Mouse (Mus musculus) MN1 (cell line): ENCODE data around the gene Hnrnpu.

Experiments
- DNase-seq: peaks from one replicate; pipeline ENCODE4 v3.0.0-alpha.2; 2016; ENCODE audit warnings: low spot score

The Hnrnpu gene

DNA sequence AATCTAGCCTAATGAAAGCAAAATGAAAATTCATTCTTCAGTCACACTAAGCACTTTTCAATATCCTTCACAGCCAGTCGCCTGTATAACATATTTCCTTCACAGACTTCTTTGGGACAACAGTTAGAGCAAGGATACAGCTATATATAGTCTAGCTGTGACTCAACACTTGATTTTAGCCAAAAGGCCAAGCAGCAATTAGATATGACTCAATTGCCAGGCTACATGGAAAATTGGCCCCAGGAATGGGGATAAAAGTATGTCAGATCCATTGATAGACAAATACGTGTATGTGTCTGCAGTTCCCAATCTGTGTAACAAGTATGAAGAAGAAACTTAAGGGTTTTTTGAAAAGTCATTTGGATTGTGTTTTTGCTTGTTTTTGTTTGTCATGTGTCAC is 2.6 kb upstream of the Hnrnpu start:
- DNase-seq = no peak

DNA sequence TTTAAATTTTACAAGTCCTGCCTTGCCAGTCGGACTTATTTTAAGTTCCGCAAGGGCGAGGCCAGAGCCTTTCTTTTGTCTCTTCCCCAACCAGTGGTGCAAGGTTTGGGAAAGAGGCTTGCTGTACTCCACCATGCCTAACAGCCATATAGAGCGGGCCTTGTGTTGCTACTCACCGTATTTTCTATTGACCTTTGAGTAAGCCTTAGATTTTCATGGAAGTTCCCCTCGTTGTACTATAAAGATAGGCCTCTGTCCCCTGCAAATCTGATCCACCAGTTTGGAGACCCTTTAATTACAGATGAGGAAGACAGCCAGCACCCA is 683 bp upstream of the Hnrnpu start:
- DNase-seq = peak; percentile 65

DNA sequence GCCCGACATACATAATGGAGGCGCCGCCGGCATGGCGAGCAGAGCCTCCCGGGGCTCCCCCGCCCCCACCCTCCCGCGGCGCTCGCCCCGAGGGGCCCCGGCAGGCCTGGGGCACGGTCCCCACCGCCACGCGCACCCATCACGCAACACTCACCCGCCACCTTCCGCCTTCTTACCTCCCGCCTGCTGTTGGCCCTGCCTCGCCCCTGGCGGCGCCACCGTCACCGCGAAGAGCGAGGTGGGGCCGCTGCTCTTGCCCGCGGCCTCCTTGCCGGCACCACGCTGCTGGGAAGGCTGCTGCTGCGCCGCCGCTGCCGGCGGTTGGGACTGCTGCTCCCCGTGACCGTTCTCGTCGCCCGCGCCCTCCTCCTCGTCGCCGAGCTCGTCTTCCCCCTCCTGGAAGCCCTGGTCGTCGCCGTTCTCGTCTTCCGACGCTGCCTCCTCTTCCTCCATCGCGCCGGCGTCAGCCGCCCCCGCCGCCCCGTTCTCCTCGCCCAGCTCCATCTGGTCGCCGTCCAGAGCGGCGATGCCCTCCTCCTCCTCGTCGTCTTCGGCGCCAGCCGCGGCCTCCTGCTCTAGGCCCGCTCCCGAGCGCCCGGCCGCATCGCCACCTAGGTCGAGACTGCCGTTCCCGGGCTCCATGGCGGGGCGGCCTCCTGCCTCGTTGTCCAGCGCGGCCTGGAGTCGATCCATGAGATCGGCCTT is 668 bp downstream of the Hnrnpu start:
- DNase-seq = peak; percentile 55

DNA sequence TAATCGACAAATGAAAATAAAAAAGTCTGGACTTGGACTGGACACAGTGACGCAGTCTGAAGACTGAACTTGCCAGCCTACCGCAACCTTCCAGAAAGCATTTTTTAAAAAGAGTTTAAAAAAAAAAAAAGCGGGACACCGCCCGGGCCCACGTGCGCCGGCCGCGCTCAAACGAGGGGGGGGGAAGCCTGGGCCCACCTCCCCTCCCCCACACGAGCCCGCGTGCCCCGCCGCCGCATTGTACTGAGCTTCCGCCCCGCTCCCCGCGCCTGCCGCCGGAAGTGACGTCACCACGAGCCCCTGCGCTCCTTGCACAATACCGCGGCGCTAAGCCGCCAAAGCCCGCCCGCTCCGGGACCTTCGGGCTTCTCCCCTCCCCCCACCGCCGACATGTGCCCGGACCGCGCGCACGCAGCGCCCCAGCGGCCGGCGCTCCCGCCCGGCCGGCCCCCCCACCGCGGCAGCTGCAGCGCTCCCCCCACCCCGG is 1.3 kb downstream of the Hnrnpu start:
- peak; percentile 97 for DNase-seq

DNA sequence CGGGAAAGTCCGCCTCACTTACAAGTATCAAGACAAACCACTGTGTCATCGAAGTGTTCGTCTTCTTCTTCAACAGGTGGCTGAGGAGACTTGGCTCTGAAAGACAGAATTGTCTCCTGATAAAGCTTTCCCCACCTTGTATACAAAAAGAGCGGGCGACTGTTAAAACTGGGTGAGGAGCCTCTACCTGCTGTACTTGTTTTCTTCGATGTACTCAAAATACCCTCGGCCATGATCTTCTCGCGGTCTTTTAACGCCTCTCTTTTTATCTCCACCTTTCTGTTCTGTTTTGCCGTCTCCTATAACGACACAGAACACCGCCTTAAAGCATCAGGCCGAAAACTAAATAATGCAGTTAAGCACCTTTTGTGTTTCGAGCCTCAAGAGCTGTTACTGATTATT is 1.7 kb downstream of the Hnrnpu start:
- peak; percentile 70 for DNase-seq

DNA sequence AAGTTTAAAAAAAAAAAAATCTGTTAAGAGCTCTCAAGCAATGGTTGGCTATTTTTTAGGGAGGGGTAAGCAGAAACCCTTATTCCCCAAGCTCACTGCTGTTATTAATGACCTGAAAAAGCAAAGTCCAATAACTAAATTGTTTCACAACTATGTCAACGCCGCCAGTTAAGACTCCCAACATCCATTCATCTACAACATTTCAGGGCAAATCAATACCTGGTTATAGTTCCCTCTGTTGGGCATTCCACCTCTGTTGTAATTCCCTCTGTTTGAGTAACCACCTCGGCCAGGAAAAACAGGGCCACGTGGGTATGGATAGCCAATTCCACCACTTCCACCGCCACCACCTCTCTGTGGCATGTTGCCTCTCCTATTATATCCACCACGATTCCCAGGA is 7.7 kb downstream of the Hnrnpu start:
- no peak for DNase-seq

DNA sequence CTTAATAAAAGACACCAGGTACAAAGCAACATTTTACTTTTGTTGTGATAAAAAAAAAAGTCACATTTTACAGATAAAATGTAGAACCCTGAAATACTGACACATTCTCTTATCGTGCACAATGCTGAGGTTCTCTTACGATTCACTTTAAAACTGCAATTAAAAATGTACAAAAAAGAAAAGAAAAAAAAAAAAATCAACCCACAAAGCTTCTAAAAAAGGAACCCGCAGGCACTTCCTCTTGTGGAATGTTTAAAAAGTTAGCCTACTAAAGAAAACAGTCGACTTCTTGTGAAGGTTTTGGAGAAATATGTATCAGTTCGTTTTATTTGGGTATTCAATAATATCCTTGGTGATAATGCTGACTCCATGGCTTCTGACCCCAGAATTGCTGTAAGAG is 8.6 kb downstream of the Hnrnpu start:
- no peak for DNase-seq

DNA sequence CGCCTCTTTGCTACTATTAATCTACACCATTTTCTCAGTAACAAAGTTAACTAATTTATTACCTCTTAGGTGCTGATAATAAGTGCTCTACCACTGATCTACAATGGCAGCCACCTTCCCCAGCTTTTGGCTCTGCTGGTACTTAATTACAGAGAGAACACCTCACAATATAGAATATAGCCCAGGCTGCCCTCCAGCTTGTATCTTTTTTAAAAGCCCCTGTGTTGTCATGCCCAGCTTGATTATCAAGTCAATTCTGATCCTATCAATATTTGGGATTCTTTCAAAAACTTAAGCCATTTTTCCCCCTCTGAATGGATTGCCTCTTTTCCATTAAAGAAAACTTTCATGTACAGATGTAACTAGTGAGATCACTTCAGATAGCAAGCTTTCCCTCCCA is 10.6 kb downstream of the Hnrnpu start:
- no peak for DNase-seq

DNA sequence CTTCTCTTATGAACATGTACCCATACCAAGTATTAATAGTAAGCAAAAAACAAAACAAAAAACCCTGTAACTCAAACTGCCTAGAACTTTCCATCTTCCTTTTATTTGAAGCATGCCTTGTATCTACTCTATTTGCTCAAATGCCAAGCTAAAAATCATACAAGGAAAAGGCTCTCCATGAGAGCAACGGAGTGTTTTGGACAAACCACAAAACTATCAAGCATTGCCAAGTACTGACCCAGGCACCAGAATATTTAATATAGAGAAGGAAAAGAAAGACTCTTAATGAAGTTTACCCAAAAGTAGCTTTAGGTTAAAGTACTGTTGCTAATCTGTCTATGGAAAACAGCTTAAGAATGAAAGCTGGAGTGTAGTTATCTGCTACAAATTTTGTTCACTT is 11.2 kb downstream of the Hnrnpu start:
- no peak for DNase-seq

DNA sequence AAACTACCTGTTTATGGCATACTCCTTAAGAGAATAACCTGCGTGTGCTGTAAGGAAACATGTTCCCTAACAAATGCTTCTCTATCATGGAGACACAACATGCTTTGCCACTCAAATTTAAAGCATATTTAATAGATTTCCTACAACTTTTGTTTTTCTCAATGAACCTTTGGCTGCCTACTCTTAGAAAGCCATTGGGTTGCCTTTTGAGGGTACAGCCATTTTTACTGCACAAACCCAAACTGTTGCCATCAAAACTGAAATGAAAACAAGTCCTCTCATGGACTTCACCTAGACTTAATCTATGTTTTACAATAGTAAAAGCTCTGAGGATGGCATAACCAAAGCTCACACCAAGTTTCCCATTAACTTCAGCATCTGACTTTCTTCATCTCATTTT is 13.0 kb downstream of the Hnrnpu start:
- no peak for DNase-seq

DNA sequence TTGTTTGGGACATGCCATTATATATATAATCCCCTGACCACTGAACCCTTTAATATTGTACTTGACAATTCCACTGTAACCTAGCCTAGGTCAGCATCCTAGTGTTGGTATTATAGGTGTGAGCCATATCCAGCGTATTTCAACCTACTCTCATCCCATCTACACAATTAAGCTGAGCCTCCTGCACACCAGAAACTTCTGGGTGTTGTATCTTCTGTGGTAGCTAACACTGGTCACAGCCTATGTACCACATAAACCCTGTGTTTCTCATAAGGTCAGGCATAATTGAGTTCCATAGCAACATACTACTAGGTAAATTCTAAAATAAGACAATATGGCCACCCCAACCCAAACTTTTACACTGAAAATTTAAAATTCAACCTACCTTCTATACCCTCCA is 14.4 kb downstream of the Hnrnpu start:
- no peak for DNase-seq

DNA sequence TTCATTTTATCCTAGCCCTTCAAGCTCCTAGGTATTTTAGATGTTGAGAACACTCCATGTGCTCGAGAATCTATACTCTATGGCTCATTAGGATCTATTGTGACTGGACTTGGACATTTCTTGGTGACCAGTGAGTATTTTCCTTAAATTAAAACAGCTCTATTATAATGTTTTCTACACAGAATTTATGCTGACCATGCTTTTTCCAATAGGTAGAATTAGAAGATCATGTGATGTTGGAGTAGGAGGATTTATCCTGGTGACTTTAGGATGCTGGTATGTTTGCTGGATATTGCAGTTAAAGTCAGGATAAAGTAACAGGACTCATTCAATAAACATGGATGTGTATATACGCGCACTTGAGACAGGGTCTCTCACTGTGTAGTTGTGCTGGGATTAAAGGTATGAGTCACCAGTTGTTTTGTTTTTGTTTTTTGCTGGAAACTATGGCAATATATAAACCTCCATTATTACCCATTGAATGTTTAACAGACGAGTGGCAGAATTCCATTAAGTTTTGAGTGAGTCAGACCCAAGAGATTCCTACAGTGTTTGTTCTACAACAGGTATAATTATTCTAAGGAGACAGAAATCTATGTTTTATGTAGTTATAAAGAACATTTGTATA is 15.8 kb downstream of the Hnrnpu start:
- peak; percentile 51 for DNase-seq

DNA sequence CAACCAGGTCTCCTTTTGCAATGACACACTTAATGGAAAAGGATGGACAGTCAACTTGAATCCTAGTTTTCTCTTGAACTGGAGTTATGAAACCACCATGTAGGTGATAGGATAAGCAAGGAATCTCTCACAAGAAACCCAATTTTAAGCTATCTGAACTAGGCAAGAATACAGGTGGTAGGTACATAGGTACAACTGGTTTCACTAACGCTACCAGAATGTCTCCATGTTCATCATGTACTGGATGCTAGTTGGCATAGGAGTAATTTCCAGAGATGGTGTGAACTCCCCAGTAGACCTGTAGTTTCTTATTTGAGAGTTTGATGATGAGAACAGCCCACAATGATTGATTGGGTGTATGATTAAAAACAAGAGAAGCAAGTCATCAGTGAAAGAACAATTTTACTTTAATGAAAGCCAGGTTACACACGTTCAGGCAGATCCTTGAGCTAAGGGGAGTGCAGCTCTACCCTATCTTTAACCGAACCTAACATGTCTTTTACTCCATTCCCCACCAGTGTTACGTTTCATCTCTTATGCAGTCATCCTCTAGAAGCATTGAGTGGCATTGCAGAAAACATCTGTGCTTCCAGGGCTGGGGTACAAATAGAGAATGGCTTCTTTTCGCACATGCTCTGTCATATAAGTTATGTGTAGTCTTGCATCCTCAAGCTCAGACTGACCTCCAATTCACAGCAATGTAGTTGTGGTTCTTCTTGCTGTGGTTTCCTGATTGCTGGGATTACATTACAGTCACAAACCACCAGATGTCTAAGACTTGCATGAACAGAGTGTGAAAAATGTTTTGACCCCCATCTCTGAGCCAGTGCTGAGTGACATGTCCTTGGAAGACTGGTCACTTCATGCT is 16.6 kb downstream of the Hnrnpu start:
- no peak for DNase-seq

DNA sequence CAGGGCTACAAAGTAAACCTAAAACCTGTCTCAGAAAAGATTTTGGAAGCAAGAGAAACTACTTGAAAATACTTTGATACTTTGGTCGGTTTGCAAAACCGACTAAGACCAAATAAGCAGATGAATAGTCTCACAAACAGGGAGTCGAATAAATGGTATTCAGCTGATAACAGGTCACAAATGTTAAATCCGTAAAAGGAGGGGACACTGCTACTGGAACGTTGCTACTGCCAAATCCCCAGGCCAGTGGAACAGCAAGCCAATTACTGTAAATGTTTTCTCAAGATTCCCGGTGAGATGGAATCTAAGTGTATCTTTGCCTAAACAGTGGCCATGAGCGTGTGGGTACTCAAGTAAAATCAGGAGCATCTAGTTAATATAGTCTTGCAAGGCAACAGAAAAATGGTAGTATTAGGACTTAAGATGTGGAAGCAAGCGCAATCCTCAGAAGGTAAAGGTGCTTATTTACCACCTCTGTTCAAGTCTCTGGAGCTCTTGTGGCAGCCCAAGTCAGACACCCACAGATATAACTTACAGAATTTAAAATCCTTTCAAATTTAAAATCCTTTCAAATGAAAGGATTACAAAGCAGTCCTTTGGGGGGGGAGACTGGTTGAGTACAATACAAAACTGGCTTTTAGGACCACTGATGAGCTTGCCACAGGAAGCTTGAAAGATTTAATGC is 17.4 kb downstream of the Hnrnpu start:
- no peak for DNase-seq

DNA sequence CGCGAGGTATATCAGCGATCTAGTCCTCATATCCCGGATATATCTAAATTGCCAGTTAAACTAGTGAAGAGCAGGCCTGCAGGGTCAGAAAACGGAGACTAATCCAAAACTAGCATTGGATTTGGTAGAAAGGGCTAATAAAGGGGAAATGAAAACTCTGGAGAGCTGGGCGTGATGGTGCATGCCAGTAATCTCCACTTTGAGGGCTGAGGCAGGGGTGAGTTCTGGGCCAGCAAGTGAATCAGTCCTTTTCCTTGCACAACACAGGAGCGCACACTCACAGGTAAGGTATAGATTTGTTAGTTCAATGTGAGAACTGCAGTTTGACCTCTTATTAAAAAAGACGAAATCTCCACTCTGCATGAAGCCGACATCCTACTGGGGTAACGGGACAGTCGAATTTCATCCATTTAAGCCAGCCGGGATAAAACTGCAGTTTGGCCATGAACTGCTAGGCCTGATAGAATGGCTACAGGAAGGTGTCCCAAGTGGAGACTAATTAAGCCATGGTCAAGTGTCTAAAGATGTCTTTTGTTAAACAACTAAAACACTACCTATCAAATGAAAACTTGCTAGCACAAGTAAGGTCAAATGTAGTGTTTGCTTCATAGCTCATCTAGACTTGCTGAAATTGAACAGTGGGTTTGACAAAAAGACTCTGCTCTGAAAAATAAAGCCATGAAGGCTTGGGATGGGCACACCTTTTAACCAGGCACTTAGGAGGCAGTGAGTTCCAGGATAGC is 18.1 kb downstream of the Hnrnpu start:
- DNase-seq = peak; percentile 60

DNA sequence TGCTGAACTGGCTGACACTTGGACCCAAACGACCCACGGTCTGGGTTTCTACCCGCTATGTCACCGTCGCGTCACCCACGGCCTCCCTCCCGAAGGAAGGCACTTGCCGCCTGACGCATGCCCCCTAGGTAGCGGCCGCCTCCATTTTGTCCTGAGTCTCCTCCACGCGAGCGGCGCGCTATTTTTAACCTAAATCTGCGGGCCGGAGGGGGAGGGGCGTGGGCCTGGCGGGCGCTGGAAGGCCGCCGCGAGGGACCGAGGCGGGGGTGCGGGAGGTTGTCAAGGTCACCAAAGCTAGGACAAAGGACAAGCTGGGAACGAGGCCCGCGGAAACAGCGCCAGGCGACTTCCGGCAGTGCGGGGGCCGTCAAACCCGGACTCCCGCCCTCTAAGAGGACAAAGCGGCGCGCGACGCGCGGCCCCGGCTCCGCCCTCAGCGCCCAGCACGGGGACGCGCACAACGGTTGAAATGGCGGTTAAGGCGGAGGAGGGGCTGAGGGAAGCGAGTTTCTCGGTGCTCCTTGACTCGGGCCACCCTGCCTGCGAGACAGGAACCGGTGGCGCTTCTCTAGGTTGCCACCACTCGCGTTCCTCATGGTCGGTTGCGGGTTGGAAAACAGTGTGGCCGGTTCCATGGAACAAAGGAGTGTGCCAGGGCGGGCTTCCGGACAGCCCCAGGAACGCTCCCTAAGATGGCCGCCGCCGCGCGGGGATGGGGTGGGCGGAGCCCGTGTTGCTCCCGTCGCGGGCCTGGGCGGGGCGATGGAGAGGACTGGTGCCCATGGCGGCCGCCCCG is 19.0 kb downstream of the Hnrnpu start, which contains the start of gene Cox20:
Gene Cox20 (plus strand): TSS at position 742 of the 796 bp plus-strand sequence.
- peak; percentile 97 for DNase-seq

DNA sequence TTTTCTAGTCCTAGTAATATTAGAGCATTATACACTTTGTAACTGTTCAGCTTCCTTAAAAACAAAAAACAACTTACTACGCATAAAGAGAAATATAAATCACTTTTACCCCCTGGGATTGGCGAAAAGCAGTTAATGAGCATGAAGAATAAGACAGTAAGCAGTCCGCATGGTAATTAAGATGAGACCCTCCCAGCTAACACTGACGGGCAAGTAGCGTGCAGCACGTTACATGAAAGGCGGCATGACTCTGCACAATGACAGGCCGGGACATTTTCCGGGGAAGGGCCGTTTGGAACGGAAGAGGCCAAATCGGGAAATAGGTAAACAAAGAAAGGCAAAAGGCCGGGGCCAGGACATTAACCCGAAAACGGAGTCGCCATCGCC is 19.6 kb downstream of the Hnrnpu start:
- DNase-seq = peak; percentile 91

DNA sequence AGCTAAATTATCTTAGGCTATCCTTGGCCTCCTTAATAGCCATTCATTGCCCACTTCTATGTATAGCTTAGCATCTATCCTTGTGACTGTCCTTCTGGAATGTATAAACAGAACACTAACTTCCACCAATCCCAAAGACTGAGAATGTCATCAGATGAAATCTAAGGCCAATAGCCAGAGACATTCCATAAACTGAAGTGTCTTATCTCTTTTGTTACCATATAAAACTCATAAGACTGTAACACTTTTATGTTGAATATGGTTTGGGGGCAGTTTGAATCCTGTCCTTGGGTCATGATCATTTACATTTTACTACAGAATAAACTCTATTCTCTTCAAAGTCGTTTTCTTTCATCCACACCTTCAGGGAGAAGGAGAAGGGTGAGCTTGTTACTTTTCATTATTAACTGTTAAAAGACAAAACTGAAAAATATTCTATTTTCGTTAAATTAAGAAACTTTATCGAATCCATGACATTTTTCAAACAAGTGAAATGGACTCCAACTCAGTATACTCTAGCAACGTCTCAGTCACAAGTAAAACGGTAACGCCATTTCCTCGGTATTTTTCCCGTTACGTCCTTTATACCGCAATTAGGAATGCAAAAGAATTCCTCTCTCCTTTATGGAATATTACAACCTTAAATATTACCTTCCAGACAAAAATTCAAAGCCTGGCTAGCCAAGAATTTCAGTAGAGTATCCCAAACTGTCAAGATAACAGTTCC is 20.2 kb downstream of the Hnrnpu start:
- DNase-seq = peak; percentile 65

DNA sequence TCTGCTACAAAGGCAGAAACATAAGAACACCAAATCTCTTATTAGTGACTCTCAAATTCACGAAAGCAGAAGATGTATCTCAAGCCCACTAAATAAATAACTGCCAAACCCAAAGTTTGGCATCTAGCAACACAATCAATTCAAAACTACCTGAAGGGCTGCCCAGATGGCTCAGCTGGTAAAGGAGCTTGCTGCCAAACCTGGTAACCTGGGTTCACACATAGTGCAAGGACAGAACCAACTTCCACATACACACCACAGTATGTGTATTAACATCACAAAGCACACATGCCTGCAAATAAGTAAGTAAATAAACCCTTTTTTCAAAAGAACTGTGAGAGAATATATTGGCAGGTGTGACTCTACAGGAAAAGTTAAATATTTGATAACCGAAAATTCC is 23.4 kb downstream of the Hnrnpu start:
- DNase-seq = no peak

DNA sequence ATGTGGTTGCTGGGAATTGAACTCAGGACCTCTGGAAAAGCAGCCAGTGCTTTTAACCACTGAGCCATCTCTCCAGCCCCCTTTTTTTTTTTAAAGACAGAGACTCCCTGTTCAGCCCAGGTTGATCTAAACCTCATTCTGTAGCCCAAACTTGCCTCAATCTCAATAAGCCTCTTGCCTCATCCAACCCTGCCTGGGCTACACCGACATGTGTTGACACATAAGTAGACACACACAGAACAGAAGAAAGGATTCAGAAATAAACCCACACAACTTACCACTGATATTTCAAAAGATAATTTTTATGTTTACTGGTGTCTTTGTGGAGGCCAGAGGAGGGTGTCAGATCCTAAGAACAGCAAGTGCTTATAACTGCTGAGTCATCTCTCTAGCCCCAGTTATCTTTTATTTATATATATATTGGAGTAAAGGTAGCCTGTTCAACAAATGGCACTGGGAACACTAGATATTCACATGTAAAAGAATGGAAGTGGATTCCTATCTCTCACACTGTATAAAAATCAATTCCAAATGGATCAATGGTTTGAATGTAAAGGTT is 24.5 kb downstream of the Hnrnpu start:
- no peak for DNase-seq
